Mouse (Mus musculus) gastrocnemius, adult 2 months (tissue): ENCODE results near the gene Tmem204. TPM values are rescaled to one million over a fixed set of nuclear protein-coding genes. Genes with fewer than 3 reads are reported as not detected.
"Not testable (repeated sequence)": the region's sequence is repeated elsewhere in the genome, so short reads cannot be mapped to it uniquely, and the experiment has no call there.

Experiments
- DNase-seq: peaks from one replicate; pipeline ENCODE4 v3.0.0; 2022
- H3K27ac ChIP-seq: fragments of 200-600 bp; 2 replicates; pipeline ENCODE4 v1.8.1; 2022; ENCODE audit warnings: mild to moderate bottlenecking
- H3K4me3 ChIP-seq: fragments of 200-600 bp; 2 replicates; pipeline ENCODE4 v1.8.1; 2022; ENCODE audit warnings: mild to moderate bottlenecking, moderate library complexity
- CTCF ChIP-seq: fragments of 200-600 bp; IDR thresholded peaks from 2 replicates; pipeline ENCODE4 v1.8.1; 2022; ENCODE audit warnings: antibody characterized with exemption, mild to moderate bottlenecking, moderate library complexity
- intact Hi-C: fragments of 180-260 bp; cut with DNase I; formaldehyde crosslinking; loops from one replicate; pipeline ENCODE4 v1.15.1; 2025
- long read RNA-seq, 2 experiments: library from polyadenylated mRNA; stranded (forward); transcript quantifications; one replicate each; pipeline ENCODE4 v2.0.0; 2021
- total RNA-seq, 2 experiments: library from RNA; stranded (reverse); gene quantifications; 2 replicates each; pipeline ENCODE4 v1.2.3; 2021

Tmem204 gene
- 10 to 100 TPM in 1 of 2 experiments, 1 to 10 TPM in 1; 8.3 to 21.5 TPM for total RNA-seq
- long read RNA-seq, experiment 1, transcript Tmem204-201 (3 exons, 1,846 nt): major isoform, 45 of 48 reads
- long read RNA-seq, experiment 1, partial matches to known transcripts: 0 of 48 reads
- long read RNA-seq, experiment 1, other reads (novel, unspliced or antisense): 3 of 48 reads
- long read RNA-seq, experiment 2, transcript Tmem204-201 (3 exons, 1,846 nt): major isoform, 16 of 16 reads
- long read RNA-seq, experiment 2, partial matches to known transcripts: 0 of 16 reads
- long read RNA-seq, experiment 2, other reads (novel, unspliced or antisense): 0 of 16 reads

GRCm38 (mm10) chr17:25083444-25083931, at the start of gene Tmem204:
Tmem204 (minus strand) TSS chr17:25083591.
- DNase-seq: peak; percentile 80
- peak; percentile 60 for TF ChIP-seq CTCF
- intact Hi-C loops: loop anchor here (2.0 kb wide), 1 partner anchor 143 kb away; no protein-coding TSS in a partner anchor
- H3K27ac ChIP-seq: peak within 1 kb of the TSS; percentile 95
- H3K4me3 ChIP-seq: peak within 1 kb of the TSS; percentile 72

GRCm38 (mm10) chr17:25130060-25130459, 46.7 kb upstream of the Tmem204 start:
- peak; percentile 26; the same call in 1 of the 2 replicates for TF ChIP-seq CTCF
- no peak overlapping the region for H3K4me3 ChIP-seq
- DNase-seq: no peak
- intact Hi-C loops: no loop called here
- H3K27ac ChIP-seq: no peak overlapping the region

GRCm38 (mm10) chr17:25127681-25128080, 44.3 kb upstream of the Tmem204 start:
- no peak for DNase-seq
- Histone ChIP-seq H3K27ac (no peak overlapping the region), H3K4me3 (no peak overlapping the region)
- TF ChIP-seq CTCF: no peak
- intact Hi-C loops: no loop called here

- TF ChIP-seq CTCF: no peak
- DNase-seq: no peak
- Histone ChIP-seq H3K4me3 (no peak overlapping the region), H3K27ac (no peak overlapping the region)
- intact Hi-C loops: no loop called here
Measured at GRCm38 (mm10) chr17:25127079-25127478, 43.7 kb upstream of the Tmem204 start.

GRCm38 (mm10) chr17:25125442-25126060, 42.2 kb upstream of the Tmem204 start:
- H3K4me3 ChIP-seq, intact Hi-C loops, DNase-seq, H3K27ac ChIP-seq: not testable (repeated sequence)

GRCm38 (mm10) chr17:25123979-25124378, 40.6 kb upstream of the Tmem204 start:
- H3K4me3 ChIP-seq: no peak overlapping the region
- no peak for DNase-seq
- no peak overlapping the region for H3K27ac ChIP-seq
- peak; percentile 44 for TF ChIP-seq CTCF
- intact Hi-C loops: no loop called here

GRCm38 (mm10) chr17:25120406-25120805, 37.0 kb upstream of the Tmem204 start, which contains the start of gene Ptx4:
Ptx4 (plus strand) TSS chr17:25120760.
- TF ChIP-seq CTCF: no peak
- Histone ChIP-seq H3K27ac (peak within 1 kb of the TSS; percentile 66), H3K4me3 (peak within 1 kb of the TSS; percentile 43)
- DNase-seq: no peak
- intact Hi-C loops: no loop called here

GRCm38 (mm10) chr17:25117263-25117662, 33.9 kb upstream of the Tmem204 start:
- Histone ChIP-seq H3K27ac (peak overlapping the region; percentile 25), H3K4me3 (no peak overlapping the region)
- no peak for DNase-seq
- TF ChIP-seq CTCF: peak; percentile 65
- intact Hi-C loops: loop anchor here (5.0 kb wide), 2 partner anchors 65 to 155 kb away; partner anchors contain the start of genes BC003965 and Ube2i

GRCm38 (mm10) chr17:25115664-25116432, 32.5 kb upstream of the Tmem204 start, which contains the start of gene Telo2:
Telo2 (minus strand) TSS chr17:25115967.
- intact Hi-C loops: loop anchor here (5.0 kb wide), 2 partner anchors 66 to 156 kb away; partner anchors contain the start of genes BC003965 and Ube2i
- Histone ChIP-seq H3K4me3 (peak within 1 kb of the TSS; percentile 78), H3K27ac (peak within 1 kb of the TSS; percentile 95)
- TF ChIP-seq CTCF: no peak
- peak; percentile 97 for DNase-seq

- DNase-seq: no peak
- Histone ChIP-seq H3K4me3 (peak overlapping the region; percentile 78), H3K27ac (peak overlapping the region; percentile 95)
- intact Hi-C loops: loop anchor here (5.0 kb wide), 2 partner anchors 67 to 157 kb away; partner anchors contain the start of genes BC003965 and Ube2i
- TF ChIP-seq CTCF: no peak
Measured at GRCm38 (mm10) chr17:25114908-25115645, 31.7 kb upstream of the Tmem204 start.

- Histone ChIP-seq H3K4me3 (peak overlapping the region; percentile 40), H3K27ac (peak overlapping the region; percentile 85)
- intact Hi-C loops: no loop called here
- no peak for DNase-seq
- TF ChIP-seq CTCF: no peak
Measured at GRCm38 (mm10) chr17:25112423-25112810, 29.0 kb upstream of the Tmem204 start.
